Mouse (Mus musculus): ENCODE measurements around the gene P2ry6.

DNA sequence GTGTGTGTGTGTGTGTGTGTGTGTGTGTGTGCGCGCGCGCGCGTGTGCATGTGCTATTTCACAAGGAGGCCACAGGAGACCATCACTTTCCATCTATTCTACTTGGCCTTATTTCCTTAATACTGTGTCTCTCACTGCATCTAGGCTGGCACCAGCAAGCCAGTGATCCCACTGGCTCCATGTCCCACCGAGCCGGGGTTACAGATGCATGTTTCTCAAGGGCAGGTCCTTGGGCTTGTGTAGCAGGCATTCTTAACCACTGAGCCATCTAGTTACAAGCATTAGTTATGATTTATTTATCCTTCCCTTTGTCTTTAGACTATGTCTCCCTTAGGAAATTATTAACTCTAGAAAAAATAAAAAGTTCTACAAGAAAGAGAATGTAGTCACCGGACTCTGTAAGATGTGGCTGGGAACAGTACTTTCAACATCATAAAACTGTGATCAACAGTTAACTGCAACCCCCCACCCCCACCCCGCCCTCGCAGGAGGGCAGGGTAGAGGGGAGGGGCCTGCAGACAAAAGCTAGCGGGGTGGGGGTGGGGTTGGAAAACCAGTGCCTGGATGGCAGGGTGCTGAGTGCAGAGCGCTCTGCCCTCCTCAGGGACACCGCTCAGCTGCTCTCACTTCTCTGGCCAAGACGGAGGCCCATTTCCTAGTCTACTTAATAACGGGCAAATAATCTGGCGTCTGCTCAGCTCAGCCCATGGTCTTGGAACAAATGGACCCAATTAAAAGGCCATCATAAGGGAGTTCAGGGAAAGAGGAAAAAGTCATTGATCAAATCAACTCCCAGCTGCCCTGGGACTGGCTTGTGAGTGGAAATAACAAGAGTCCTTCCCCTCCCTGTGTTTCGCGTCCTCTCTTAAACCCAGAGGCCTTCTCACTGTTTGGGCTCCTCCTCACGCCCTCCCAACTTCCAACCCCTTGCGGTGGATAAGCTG lies 10.3 kb upstream of the P2ry6 start:
- TF ChIP-seq CTCF (IDR thresholded peaks at IDR 0.05; ENCODE audit: low read depth, low read length) (no peak), POLR2A (IDR thresholded peaks at IDR 0.05; ENCODE audit: borderline replicate concordance, low read depth, low read length) (no peak)

Data from bone marrow macrophage, adult 2 months (primary cell).